Mouse (Mus musculus) layer of hippocampus, adult 18-20 months (tissue): ENCODE results near the gene Rora. TPM values are rescaled to one million over a fixed set of nuclear protein-coding genes. Genes with fewer than 3 reads are reported as not detected.

Experiments
- DNase-seq, 2 experiments: peaks; one replicate each; pipeline ENCODE4 v3.0.0; 2022; ENCODE audit warnings: low spot score in 2 of 2
- total RNA-seq, 2 experiments: library from RNA; stranded (reverse); gene quantifications; 2 replicates each; pipeline ENCODE4 v1.2.3; 2021

The Rora gene
- total RNA-seq, 2 experiments from 2014 or later: 30.2 to 35.5 TPM

- peak in 1 of 2 experiments; percentile 17 for DNase-seq
Measured at GRCm38 (mm10) chr9:68875791-68876190, 222.2 kb downstream of the Rora start.

GRCm38 (mm10) chr9:68876289-68876688 lies 222.7 kb downstream of the Rora start:
- no peak for DNase-seq

GRCm38 (mm10) chr9:68881896-68882295 lies 228.3 kb downstream of the Rora start:
- peak in 1 of 2 experiments; percentile 13 for DNase-seq

- no peak for DNase-seq
Measured at GRCm38 (mm10) chr9:68883005-68883404, 229.4 kb downstream of the Rora start.

GRCm38 (mm10) chr9:68883687-68884086 lies 230.1 kb downstream of the Rora start:
- DNase-seq: no peak

GRCm38 (mm10) chr9:68884451-68885035 lies 231.0 kb downstream of the Rora start:
- no peak for DNase-seq

- peak in 1 of 2 experiments; percentile 17 for DNase-seq
Measured at GRCm38 (mm10) chr9:68888670-68889069, 235.1 kb downstream of the Rora start.

- DNase-seq: no peak
Measured at GRCm38 (mm10) chr9:68891431-68891830, 237.8 kb downstream of the Rora start.

GRCm38 (mm10) chr9:68892356-68892755 lies 238.8 kb downstream of the Rora start:
- no peak for DNase-seq

GRCm38 (mm10) chr9:68892859-68893258 lies 239.3 kb downstream of the Rora start:
- no peak for DNase-seq

- DNase-seq: no peak
Measured at GRCm38 (mm10) chr9:68898286-68898685, 244.7 kb downstream of the Rora start.

- DNase-seq: no peak
Measured at GRCm38 (mm10) chr9:68899525-68900222, 246.1 kb downstream of the Rora start.

GRCm38 (mm10) chr9:68906361-68906883 lies 252.8 kb downstream of the Rora start:
- DNase-seq: no peak

- DNase-seq: no peak
Measured at GRCm38 (mm10) chr9:68912483-68913151, 259.0 kb downstream of the Rora start.

- no peak for DNase-seq
Measured at GRCm38 (mm10) chr9:68913191-68913697, 259.7 kb downstream of the Rora start.

GRCm38 (mm10) chr9:68914541-68915275 lies 261.1 kb downstream of the Rora start:
- no peak for DNase-seq

GRCm38 (mm10) chr9:68916741-68917140 lies 263.2 kb downstream of the Rora start:
- no peak for DNase-seq

GRCm38 (mm10) chr9:68923128-68923601 lies 269.6 kb downstream of the Rora start:
- DNase-seq: peak; percentile 33 to 51

GRCm38 (mm10) chr9:68926406-68926805 lies 272.8 kb downstream of the Rora start:
- DNase-seq: no peak

- DNase-seq: no peak
Measured at GRCm38 (mm10) chr9:68933159-68933558, 279.6 kb downstream of the Rora start.

- DNase-seq: no peak
Measured at GRCm38 (mm10) chr9:68934238-68934637, 280.7 kb downstream of the Rora start.
